Mouse (Mus musculus): Measurements from ENCODE around the gene Engase.

The Engase gene

GRCm38 (mm10) chr11:118453886-118454671 lies 22.6 kb upstream of the Engase start:
- no peak for DNase-seq (ENCODE audit: low spot score in 2 of 2)

GRCm38 (mm10) chr11:118455788-118456187 lies 20.8 kb upstream of the Engase start:
- DNase-seq (ENCODE audit: low spot score in 2 of 2) = no peak

- DNase-seq (ENCODE audit: low spot score in 2 of 2) = peak; percentile 66 to 77
Measured at GRCm38 (mm10) chr11:118456937-118457336, 19.7 kb upstream of the Engase start.

- peak in 1 of 2 experiments; percentile 44 for DNase-seq (ENCODE audit: low spot score in 2 of 2)
Measured at GRCm38 (mm10) chr11:118459051-118459450, 17.6 kb upstream of the Engase start.

GRCm38 (mm10) chr11:118459536-118459935 lies 17.1 kb upstream of the Engase start:
- no peak for DNase-seq (ENCODE audit: low spot score in 2 of 2)

GRCm38 (mm10) chr11:118460280-118460679 lies 16.3 kb upstream of the Engase start:
- DNase-seq (ENCODE audit: low spot score in 2 of 2) = no peak

- DNase-seq (ENCODE audit: low spot score in 2 of 2) = no peak
Measured at GRCm38 (mm10) chr11:118467441-118468035, 9.1 kb upstream of the Engase start.

- DNase-seq (ENCODE audit: low spot score in 2 of 2) = no peak
Measured at GRCm38 (mm10) chr11:118469509-118470160, 7.0 kb upstream of the Engase start.

GRCm38 (mm10) chr11:118470234-118470966 lies 6.2 kb upstream of the Engase start:
- no peak for DNase-seq (ENCODE audit: low spot score in 2 of 2)

- no peak for DNase-seq (ENCODE audit: low spot score in 2 of 2)
Measured at GRCm38 (mm10) chr11:118471676-118472075, 5.0 kb upstream of the Engase start.

GRCm38 (mm10) chr11:118473161-118473560 lies 3.5 kb upstream of the Engase start:
- DNase-seq (ENCODE audit: low spot score in 2 of 2) = no peak

GRCm38 (mm10) chr11:118473842-118474500 lies 2.7 kb upstream of the Engase start:
- DNase-seq (ENCODE audit: low spot score in 2 of 2) = no peak

- DNase-seq (ENCODE audit: low spot score in 2 of 2) = no peak
Measured at GRCm38 (mm10) chr11:118475496-118476083, 1.0 kb upstream of the Engase start.

- DNase-seq (ENCODE audit: low spot score in 2 of 2) = no peak
Measured at GRCm38 (mm10) chr11:118479776-118480175, 3.1 kb downstream of the Engase start.

GRCm38 (mm10) chr11:118481231-118481630 lies 4.6 kb downstream of the Engase start:
- DNase-seq (ENCODE audit: low spot score in 2 of 2) = no peak

- DNase-seq (ENCODE audit: low spot score in 2 of 2) = no peak
Measured at GRCm38 (mm10) chr11:118481751-118482150, 5.1 kb downstream of the Engase start.

- DNase-seq (ENCODE audit: low spot score in 2 of 2) = no peak
Measured at GRCm38 (mm10) chr11:118484169-118484568, 7.5 kb downstream of the Engase start.

- DNase-seq (ENCODE audit: low spot score in 2 of 2) = no peak
Measured at GRCm38 (mm10) chr11:118485338-118485737, 8.7 kb downstream of the Engase start.

- DNase-seq (ENCODE audit: low spot score in 2 of 2) = no peak
Measured at GRCm38 (mm10) chr11:118485780-118486179, 9.2 kb downstream of the Engase start.

- DNase-seq (ENCODE audit: low spot score in 2 of 2) = no peak
Measured at GRCm38 (mm10) chr11:118486281-118486680, 9.7 kb downstream of the Engase start.
